Mouse (Mus musculus) forebrain, embryonic 15.5 days (tissue): ENCODE measurements around the gene Nbea. TPM values are rescaled to one million over a fixed set of nuclear protein-coding genes. Genes with fewer than 3 reads are reported as not detected.

ENCODE experiments used
- ATAC-seq: fragments of 200-750 bp; cut with Nextera tagmentation; replicated peaks from 2 replicates; pipeline ENCODE4 v1.8.0; 2017; ENCODE audit warnings: mild to moderate bottlenecking, moderate TSS enrichment, moderate library complexity
- H3K27ac ChIP-seq: fragments of 300-500 bp; sonication (generic); replicated peaks from 2 replicates; pipeline ENCODE4 v1.5.1; 2015; ENCODE audit warnings: mild to moderate bottlenecking, inconsistent platforms
- H3K27me3 ChIP-seq: fragments of 300-500 bp; sonication (generic); 2 replicates; pipeline ENCODE4 v1.6.1; 2015; ENCODE audit warnings: inconsistent platforms
- H3K36me3 ChIP-seq: fragments of 300-500 bp; sonication (generic); 2 replicates; pipeline ENCODE4 v1.6.1; 2015; ENCODE audit warnings: mild to moderate bottlenecking, inconsistent platforms
- H3K4me1 ChIP-seq: fragments of 300-500 bp; sonication (generic); 2 replicates; pipeline ENCODE4 v1.6.1; 2015; ENCODE audit warnings: inconsistent platforms
- H3K4me2 ChIP-seq: fragments of 300-500 bp; sonication (generic); replicated peaks from 2 replicates; pipeline ENCODE4 v1.6.1; 2015; ENCODE audit warnings: mild to moderate bottlenecking, inconsistent platforms
- H3K4me3 ChIP-seq: fragments of 300-500 bp; sonication (generic); 2 replicates; pipeline ENCODE4 v1.5.1; 2015; ENCODE audit warnings: mild to moderate bottlenecking, inconsistent platforms
- H3K9ac ChIP-seq: fragments of 300-500 bp; sonication (generic); replicated peaks from 2 replicates; pipeline ENCODE4 v1.6.1; 2015; ENCODE audit warnings: mild to moderate bottlenecking, inconsistent platforms
- H3K9me3 ChIP-seq: fragments of 300-500 bp; sonication (generic); 2 replicates; pipeline ENCODE4 v1.6.1; 2016; ENCODE audit warnings: inconsistent platforms
- WGBS: fragments of 180-500 bp; shearing (Covaris S2); methylation state at CpG from one replicate; pipeline ENCODE4 v1.1.7; 2015; ENCODE audit warnings: mixed read lengths; 5-methylcytosine and 5-hydroxymethylcytosine counted together
- polyA plus RNA-seq: library from polyadenylated mRNA; unstranded; fragments of >200 nt; fragmentation: Nextera tagmentation; extraction: Ambion mirVana; gene quantifications from 2 replicates; pipeline ENCODE4 v1.2.1, GENCODE M21; 2015

Gene Nbea
- polyA plus RNA-seq, 1 experiment from 2014 or later, result 59.7 TPM

GRCm38 (mm10) chr3:55816638-55817375, 366.7 kb downstream of the Nbea start:
- H3K9ac ChIP-seq, result no peak overlapping the region
- H3K4me2 ChIP-seq, result no peak overlapping the region
- no peak for ATAC-seq
- no peak overlapping the region for H3K4me3 ChIP-seq
- 0 out of 2 replicates have a peak overlapping the region, but pooled peaks have one; percentile 34 for H3K27ac ChIP-seq
- H3K9me3 ChIP-seq, result no peaks in the 10 kb centered on the region
- peaks cover 11% of the 10 kb centered on the region; the same call in 1 of the 2 replicates for H3K36me3 ChIP-seq
- no peaks in the 10 kb centered on the region for H3K27me3 ChIP-seq
- 86% methylated on average over 6 of the region's 6 CpGs for WGBS
- H3K4me1 ChIP-seq, result no peaks in the 10 kb centered on the region

- H3K36me3 ChIP-seq, result peaks cover 11% of the 10 kb centered on the region; the same call in 1 of the 2 replicates
- H3K4me2 ChIP-seq, result no peak overlapping the region
- ATAC-seq, result no peak
- no peak overlapping the region for H3K27ac ChIP-seq
- H3K9ac ChIP-seq, result no peak overlapping the region
- WGBS, result 74% methylated on average over 5 of the region's 5 CpGs
- no peak overlapping the region for H3K4me3 ChIP-seq
- no peaks in the 10 kb centered on the region for H3K9me3 ChIP-seq
- H3K27me3 ChIP-seq, result no peaks in the 10 kb centered on the region
- no peaks in the 10 kb centered on the region for H3K4me1 ChIP-seq
These were observed 367.4 kb downstream of the Nbea start for GRCm38 (mm10) chr3:55816096-55816495.

- H3K9ac ChIP-seq, result no peak overlapping the region
- H3K27me3 ChIP-seq, result no peaks in the 10 kb centered on the region
- no peaks in the 10 kb centered on the region for H3K4me1 ChIP-seq
- no peak overlapping the region for H3K4me3 ChIP-seq
- peaks cover 11% of the 10 kb centered on the region; the same call in 1 of the 2 replicates for H3K36me3 ChIP-seq
- WGBS, result 46% methylated on average over 5 of the region's 5 CpGs
- no peaks in the 10 kb centered on the region for H3K9me3 ChIP-seq
- no peak for ATAC-seq
- H3K27ac ChIP-seq, result no peak overlapping the region
- H3K4me2 ChIP-seq, result no peak overlapping the region
These were observed 368.4 kb downstream of the Nbea start for GRCm38 (mm10) chr3:55814993-55815625.

GRCm38 (mm10) chr3:55794768-55795167, 388.7 kb downstream of the Nbea start:
- H3K27me3 ChIP-seq, result peaks cover 4% of the 10 kb centered on the region
- H3K4me2 ChIP-seq, result no peak overlapping the region
- H3K27ac ChIP-seq, result no peak overlapping the region
- no peak for ATAC-seq
- H3K4me1 ChIP-seq, result no peaks in the 10 kb centered on the region
- no peaks in the 10 kb centered on the region for H3K36me3 ChIP-seq
- H3K4me3 ChIP-seq, result no peak overlapping the region
- no peak overlapping the region for H3K9ac ChIP-seq
- H3K9me3 ChIP-seq, result no peaks in the 10 kb centered on the region
- 69% methylated on average over 2 of the region's 2 CpGs for WGBS

GRCm38 (mm10) chr3:55793842-55794575, 389.5 kb downstream of the Nbea start:
- WGBS, result 60% methylated on average over 7 of the region's 7 CpGs
- H3K27me3 ChIP-seq, result peaks cover 11% of the 10 kb centered on the region
- no peaks in the 10 kb centered on the region for H3K4me1 ChIP-seq
- H3K4me3 ChIP-seq, result no peak overlapping the region
- ATAC-seq, result no peak
- no peak overlapping the region for H3K27ac ChIP-seq
- no peak overlapping the region for H3K9ac ChIP-seq
- H3K4me2 ChIP-seq, result no peak overlapping the region
- no peaks in the 10 kb centered on the region for H3K36me3 ChIP-seq
- no peaks in the 10 kb centered on the region for H3K9me3 ChIP-seq

GRCm38 (mm10) chr3:55792251-55792650, 391.2 kb downstream of the Nbea start:
- Histone ChIP-seq H3K4me2 (no peak overlapping the region), H3K9me3 (no peaks in the 10 kb centered on the region), H3K27ac (no peak overlapping the region), H3K36me3 (no peaks in the 10 kb centered on the region), H3K27me3 (peaks cover 16% of the 10 kb centered on the region), H3K9ac (no peak overlapping the region), H3K4me1 (peaks cover 12% of the 10 kb centered on the region), H3K4me3 (no peak overlapping the region)
- 74% methylated on average over 5 of the region's 5 CpGs for WGBS
- no peak for ATAC-seq

- no peak overlapping the region for H3K4me3 ChIP-seq
- H3K9ac ChIP-seq, result no peak overlapping the region
- no peaks in the 10 kb centered on the region for H3K36me3 ChIP-seq
- H3K4me2 ChIP-seq, result no peak overlapping the region
- peaks cover 27% of the 10 kb centered on the region for H3K27me3 ChIP-seq
- ATAC-seq, result no peak
- peaks cover 14% of the 10 kb centered on the region for H3K4me1 ChIP-seq
- H3K27ac ChIP-seq, result no peak overlapping the region
- 76% methylated on average over 4 of the region's 4 CpGs for WGBS
- no peaks in the 10 kb centered on the region for H3K9me3 ChIP-seq
These were observed 392.9 kb downstream of the Nbea start for GRCm38 (mm10) chr3:55790609-55791008.

GRCm38 (mm10) chr3:55789856-55790255, 393.6 kb downstream of the Nbea start:
- Histone ChIP-seq H3K9ac (no peak overlapping the region), H3K4me2 (no peak overlapping the region), H3K27me3 (peaks cover 32% of the 10 kb centered on the region), H3K4me1 (peaks cover 14% of the 10 kb centered on the region), H3K27ac (no peak overlapping the region), H3K36me3 (no peaks in the 10 kb centered on the region), H3K9me3 (no peaks in the 10 kb centered on the region), H3K4me3 (no peak overlapping the region)
- WGBS, result 27% methylated on average over 2 of the region's 2 CpGs
- ATAC-seq, result no peak

GRCm38 (mm10) chr3:55788621-55789201, 394.8 kb downstream of the Nbea start:
- Histone ChIP-seq H3K36me3 (no peaks in the 10 kb centered on the region), H3K4me2 (no peak overlapping the region), H3K4me1 (peaks cover 15% of the 10 kb centered on the region), H3K27me3 (peaks cover 39% of the 10 kb centered on the region), H3K9me3 (no peaks in the 10 kb centered on the region), H3K27ac (no peak overlapping the region), H3K9ac (no peak overlapping the region), H3K4me3 (no peak overlapping the region)
- ATAC-seq, result no peak
- WGBS, result 18% methylated on average over 5 of the region's 5 CpGs

GRCm38 (mm10) chr3:55788214-55788586, 395.3 kb downstream of the Nbea start:
- Histone ChIP-seq H3K9ac (no peak overlapping the region), H3K27me3 (peaks cover 43% of the 10 kb centered on the region), H3K27ac (no peak overlapping the region), H3K4me2 (0 out of 2 replicates have a peak overlapping the region, but pooled peaks have one; percentile 46), H3K9me3 (no peaks in the 10 kb centered on the region), H3K4me3 (no peak overlapping the region), H3K36me3 (no peaks in the 10 kb centered on the region), H3K4me1 (peaks cover 21% of the 10 kb centered on the region)
- ATAC-seq, result no peak
- 13% methylated on average over 4 of the region's 4 CpGs for WGBS

GRCm38 (mm10) chr3:55787487-55788213, 395.9 kb downstream of the Nbea start:
- Histone ChIP-seq H3K36me3 (no peaks in the 10 kb centered on the region), H3K27me3 (peaks cover 45% of the 10 kb centered on the region), H3K4me1 (peaks cover 26% of the 10 kb centered on the region), H3K9me3 (no peaks in the 10 kb centered on the region), H3K9ac (peak overlapping the region; percentile 48), H3K27ac (no peak overlapping the region), H3K4me3 (peak overlapping the region; percentile 32), H3K4me2 (peak overlapping the region; percentile 46)
- WGBS, result 1% methylated on average over 54 of the region's 54 CpGs
- ATAC-seq, result peak; percentile 61; the same call in 1 of the 2 replicates
